Mouse (Mus musculus) kidney, postnatal 4 days (tissue): Measurements from ENCODE around the gene Pdk4.

Source experiments
- DNase-seq, 2 experiments: peaks; one replicate each; pipeline ENCODE4 v3.0.0; 2021; ENCODE audit warnings: mixed read lengths in 2 of 2

Gene Pdk4

GRCm38 (mm10) chr6:5444331-5444898 is 51.7 kb downstream of the Pdk4 start:
- no peak for DNase-seq

- DNase-seq = no peak
Measured at GRCm38 (mm10) chr6:5443104-5443863, 52.8 kb downstream of the Pdk4 start.

GRCm38 (mm10) chr6:5442316-5443085 is 53.6 kb downstream of the Pdk4 start:
- DNase-seq = peak; percentile 16 to 48

DNA sequence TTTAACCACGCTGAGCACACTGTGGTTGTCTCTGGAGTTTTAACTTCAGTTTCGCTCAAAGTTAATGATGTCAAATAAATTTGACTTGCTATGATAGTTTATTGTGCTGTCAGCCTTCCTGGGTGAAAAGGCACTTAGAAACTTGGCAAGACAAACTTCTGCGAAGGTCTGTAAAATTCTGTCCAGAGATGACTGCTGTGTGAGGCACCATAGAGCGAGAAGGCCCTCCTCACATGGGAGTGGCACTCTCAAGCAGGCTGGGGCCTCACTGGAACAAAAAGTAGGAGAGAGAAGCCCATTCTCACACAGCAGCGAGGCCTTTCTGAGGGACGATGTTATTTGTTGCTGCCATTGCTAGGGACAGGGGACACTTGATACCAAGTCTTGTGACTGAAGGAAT is 54.9 kb downstream of the Pdk4 start:
- DNase-seq = no peak

- DNase-seq = peak in 1 of 2 experiments; percentile 51
Measured at GRCm38 (mm10) chr6:5437757-5438156, 58.4 kb downstream of the Pdk4 start.

GRCm38 (mm10) chr6:5433887-5434286 is 62.2 kb downstream of the Pdk4 start:
- no peak for DNase-seq
